Mouse (Mus musculus): ENCODE results near the gene Suclg1.

The Suclg1 gene

GRCm38 (mm10) chr6:73248237-73249048 is at the start of gene Suclg1:
Gene Suclg1, plus strand, starts transcription at chr6:73248382.
- DNase-seq (ENCODE audit: low spot score): peak; percentile 87

- no peak for DNase-seq (ENCODE audit: low spot score)
Observed at GRCm38 (mm10) chr6:73203724-73204123, 44.5 kb upstream of the Suclg1 start.

DNA sequence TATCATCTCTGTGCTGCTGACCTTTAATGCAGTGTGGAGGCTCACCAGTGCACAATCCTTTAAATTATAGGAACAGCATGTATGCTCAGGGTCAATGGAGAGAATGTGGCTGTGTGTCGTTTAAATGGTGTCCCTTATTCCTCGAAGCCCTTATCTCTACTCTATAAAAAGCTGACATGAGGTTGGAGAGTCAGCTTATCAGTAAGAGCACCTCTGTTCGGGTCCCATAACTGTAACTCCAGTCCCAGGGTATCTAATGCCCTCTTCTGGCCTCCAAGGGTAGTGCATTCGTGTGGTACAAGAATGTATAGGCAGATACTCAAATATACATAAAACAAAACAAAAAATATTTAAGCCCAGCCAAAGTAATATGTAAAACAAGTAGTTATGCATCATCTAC is 43.2 kb upstream of the Suclg1 start:
- DNase-seq (ENCODE audit: low spot score): no peak

DNA sequence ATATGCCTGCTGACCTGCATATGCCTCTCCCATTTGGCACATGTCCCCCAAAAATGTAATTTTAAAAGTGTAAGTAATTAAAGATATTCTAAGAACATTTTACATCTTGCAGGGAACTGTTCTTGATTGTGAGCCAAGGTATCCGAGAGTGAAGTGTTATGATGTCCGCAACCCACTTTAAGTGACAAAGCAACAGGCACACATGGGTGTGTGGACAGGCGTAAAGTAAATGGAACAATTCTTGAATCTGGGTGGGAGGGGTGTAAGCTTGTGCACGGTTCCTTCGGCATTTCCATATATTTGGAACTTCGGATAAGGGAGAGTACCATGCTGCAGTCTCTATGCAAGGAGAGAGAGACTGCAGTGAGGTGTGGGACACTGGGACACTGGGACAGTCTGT is 38.6 kb upstream of the Suclg1 start:
- no peak for DNase-seq (ENCODE audit: low spot score)

GRCm38 (mm10) chr6:73210445-73210972 is 37.7 kb upstream of the Suclg1 start:
- no peak for DNase-seq (ENCODE audit: low spot score)

DNA sequence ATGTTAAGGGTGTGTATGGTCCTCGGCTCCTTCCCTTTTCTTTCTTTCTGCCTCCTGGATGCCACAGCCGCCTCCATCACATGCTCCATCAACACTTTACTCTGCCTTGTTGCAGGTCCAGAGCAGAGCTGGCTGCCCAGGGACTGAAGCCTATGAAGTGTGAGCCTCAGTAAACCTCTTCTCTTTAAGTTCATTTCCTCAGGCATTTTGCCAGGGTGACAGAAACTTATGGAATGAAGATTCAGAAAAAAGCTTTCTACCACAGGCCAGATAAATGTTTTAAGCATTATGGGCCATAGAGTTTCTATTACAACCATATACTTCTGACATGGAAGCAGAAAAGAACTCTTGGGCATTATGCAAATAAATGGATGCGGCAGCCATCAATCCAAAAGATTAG is 37.1 kb upstream of the Suclg1 start:
- no peak for DNase-seq (ENCODE audit: low spot score)

DNA sequence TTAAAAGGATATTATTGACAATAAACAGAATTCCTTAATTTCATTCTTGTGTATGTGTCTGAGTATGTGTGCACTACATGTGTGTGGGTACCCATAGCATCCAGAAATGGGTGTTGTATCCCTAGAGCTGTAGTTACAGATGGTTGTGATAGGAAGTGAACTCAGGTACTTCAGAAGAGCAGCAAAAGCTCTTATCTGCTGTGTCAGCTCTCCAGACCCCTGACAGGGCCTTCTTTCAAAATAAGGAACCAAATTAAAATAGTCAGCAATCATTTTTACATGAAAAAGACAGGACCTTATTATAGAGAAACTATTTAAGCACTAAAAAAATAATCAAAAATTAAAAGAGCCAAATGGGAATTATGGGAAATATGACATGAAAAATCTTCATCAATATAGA is 36.6 kb upstream of the Suclg1 start:
- no peak for DNase-seq (ENCODE audit: low spot score)

DNA sequence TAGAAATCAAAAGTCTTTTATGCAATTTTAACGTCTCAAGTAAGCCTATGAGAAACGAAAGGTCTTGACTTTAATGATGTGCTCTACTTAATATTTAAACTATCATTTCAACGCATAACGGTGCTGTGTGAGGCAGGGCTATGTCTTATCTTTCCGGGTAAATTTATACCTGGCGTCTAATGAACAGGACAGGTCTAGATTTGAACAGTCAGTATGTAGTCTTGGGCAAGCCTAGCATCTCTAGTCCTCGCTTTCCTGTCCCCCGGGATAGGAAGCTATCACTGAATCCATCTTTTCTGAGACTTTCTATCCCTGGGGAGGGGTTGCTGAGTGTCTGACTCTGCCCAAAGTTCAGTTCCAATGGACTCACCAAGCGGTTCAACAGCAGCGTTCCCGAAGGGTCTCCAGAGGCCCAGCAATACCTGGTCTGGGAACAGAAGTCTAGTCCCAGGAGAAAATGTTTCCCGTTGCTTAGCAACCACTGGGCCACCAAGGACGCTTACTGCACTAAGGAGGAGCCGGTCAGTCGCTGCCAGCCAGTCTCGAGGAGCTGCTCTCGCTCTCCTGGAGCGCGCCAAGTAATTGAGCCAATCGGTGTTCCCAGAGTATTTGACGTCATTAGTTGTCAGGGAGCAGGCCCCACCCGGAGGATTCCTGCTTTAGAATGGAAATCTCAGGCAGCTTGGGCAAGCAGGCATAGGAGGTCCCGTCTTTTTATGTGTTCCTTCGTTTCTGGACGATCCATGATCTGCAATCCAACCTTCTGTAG is 26.8 kb upstream of the Suclg1 start, which contains the start of gene Dnah6:
TSS of gene Dnah6 (minus strand) at position 463 of the 769 bp plus-strand sequence.
- peak; percentile 90 for DNase-seq (ENCODE audit: low spot score)

GRCm38 (mm10) chr6:73221958-73222735 is 26.0 kb upstream of the Suclg1 start:
- peak; percentile 12 for DNase-seq (ENCODE audit: low spot score)

DNA sequence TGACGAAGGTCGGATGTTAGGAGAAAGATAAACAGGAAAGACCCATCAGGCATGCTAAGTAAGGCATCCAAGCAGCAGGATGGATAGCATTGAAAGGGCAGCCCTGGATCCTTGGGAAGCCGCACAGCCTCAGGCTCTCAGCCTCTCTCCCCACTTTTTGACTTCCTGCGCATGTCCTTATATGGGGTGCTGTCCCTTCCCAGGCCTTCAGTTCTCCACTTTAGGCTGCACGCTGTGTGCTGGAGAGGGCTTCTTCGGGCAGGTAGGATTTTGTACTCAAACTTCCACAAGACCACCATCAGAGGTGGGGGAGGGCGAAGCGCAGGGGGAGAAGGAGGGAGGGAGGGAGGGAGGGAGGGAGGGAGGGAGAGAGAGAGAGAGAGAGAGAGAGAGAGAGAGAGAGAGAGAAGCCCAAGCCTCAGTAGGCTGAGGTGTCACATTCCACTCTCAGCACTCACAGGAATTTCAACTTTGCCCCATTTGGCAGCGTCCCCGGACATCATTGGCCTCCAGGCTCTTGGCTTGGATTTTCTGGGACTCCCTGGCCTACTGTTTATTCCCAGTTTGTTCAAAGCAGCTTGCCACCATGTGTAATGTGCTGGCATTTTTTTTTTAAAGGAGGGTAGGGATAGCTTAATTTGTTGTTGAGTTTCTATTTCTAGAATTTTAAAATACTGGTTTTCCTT is 25.2 kb upstream of the Suclg1 start:
- DNase-seq (ENCODE audit: low spot score): peak; percentile 58

DNA sequence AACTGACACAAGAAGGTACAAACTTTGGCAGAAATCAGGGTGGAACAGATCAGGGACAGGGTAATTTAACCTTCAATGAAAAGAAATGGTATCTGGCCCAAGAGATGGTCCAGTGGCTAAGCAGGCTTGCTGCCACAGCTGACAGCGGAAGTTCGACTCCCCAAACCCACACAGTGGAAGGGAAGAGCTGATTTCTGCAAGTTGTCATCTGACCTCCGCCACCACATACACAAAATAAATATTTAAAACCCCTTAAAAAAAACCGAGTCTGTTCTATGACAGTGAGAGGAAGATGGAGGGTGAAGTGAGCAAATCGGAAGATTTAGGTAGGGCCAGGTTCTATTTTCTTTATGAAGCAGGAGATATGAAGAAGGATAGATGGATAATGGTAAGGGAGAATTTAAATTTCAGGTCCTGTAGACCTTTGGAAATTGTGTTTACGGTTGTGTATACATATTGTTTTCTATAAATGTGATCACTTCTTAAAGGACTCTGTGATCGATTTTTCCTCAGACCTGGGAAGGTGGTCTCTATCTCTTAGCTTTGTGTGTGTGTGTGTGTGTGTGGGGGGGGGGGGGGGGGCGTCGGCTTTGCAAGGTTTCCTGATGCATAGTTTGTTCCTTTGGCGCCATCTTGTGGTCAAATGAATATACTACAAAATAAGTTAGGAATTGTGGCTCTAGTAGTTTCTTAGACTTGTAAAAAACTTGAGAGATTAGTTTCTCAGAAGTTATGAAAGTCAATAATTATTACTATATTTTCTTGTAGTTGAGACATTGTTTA is 20.6 kb upstream of the Suclg1 start:
- DNase-seq (ENCODE audit: low spot score): no peak

DNA sequence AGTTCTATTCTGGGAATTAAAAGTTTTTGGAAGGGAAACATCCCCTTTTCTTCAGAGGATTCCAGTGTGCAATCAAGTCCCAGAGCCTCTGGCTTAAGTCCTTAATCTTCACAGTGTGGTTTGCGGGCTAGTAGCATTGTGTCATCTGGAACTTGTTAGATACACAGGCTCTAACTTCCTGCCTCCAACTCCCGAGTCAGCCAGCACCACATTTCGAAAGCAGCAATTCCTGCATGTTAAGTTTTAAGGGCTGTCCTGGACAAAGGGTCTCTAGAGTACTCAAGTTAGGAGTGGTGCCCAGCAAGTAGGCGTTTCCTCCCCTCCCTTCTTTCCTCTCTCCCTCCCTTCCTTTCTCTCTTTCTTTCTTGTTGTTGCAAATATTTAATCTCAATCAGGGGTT is 19.8 kb upstream of the Suclg1 start:
- DNase-seq (ENCODE audit: low spot score): no peak

DNA sequence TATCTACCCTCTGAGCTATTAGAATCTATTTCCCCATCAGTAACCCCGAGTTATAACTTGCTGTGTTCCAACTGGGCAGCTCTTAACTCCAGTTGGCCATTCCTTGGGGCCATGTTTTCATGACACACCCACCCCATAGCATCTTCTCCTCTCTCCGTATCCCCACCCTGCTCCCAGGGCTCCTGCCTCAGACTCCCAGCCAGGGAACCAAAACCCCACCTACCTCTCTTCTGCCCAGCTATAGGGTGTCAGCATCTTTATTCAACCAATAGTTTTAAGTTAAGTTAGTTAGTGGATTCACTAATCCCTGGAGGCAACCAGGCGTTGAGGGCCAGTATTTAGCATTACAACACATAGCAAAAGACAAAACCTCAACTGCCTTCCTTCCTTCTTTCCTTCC is 19.3 kb upstream of the Suclg1 start:
- DNase-seq (ENCODE audit: low spot score): no peak

GRCm38 (mm10) chr6:73232152-73232584 is 16.0 kb upstream of the Suclg1 start:
- DNase-seq (ENCODE audit: low spot score): no peak

DNA sequence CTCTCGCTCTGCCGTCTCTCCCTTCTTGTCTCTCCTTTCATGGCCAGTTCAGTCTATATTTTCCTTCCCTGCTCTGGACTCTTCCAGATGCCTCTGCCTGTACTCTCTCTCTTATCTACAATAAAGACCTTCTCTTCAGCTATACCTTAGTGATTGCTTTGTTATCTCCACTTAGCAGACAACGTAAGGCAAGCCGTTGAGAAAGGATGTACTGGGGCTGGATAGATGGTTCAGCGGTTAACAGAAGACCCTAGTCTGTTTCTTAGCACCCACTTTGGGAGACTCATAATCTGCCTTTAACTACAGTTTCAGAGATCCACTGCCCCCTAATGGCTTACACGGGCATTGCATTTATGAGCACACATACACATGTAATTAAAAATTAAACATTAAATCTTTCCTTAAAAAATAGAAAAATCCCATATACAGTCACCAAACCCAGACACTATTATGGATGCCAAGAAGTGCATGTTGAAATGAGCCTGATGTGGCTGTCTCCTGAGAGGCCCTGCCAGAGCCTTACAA is 14.9 kb upstream of the Suclg1 start:
- no peak for DNase-seq (ENCODE audit: low spot score)

DNA sequence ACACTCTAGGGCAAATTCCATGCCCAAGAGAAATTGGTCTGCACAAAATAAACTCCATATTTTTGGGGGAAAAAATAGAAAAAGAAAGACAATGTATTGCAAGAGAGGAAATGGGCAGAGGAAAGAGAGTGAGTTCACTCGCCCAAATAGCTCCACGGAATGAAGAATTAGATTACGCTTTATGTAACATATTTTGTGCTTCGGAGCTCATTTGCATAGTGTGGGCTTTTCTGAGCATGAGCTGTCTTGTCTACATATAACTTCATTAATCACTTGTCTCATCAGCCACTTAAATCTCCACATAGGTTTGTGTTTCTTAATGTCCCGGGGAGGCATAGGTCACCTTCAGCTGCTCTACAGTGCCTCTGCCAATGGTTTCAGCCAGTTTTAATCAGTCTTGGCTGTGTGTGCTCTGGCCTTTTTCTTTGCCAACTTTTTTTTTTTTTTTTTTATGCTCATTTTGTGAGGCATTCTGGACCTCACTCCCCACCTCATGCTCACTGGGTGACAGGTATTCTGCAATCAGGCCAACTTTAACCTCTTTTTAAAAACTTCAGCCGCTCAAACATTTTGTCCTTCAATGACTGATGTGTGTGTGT is 13.8 kb upstream of the Suclg1 start:
- no peak for DNase-seq (ENCODE audit: low spot score)

- DNase-seq (ENCODE audit: low spot score): no peak
Observed at GRCm38 (mm10) chr6:73235650-73236049, 12.5 kb upstream of the Suclg1 start.

DNA sequence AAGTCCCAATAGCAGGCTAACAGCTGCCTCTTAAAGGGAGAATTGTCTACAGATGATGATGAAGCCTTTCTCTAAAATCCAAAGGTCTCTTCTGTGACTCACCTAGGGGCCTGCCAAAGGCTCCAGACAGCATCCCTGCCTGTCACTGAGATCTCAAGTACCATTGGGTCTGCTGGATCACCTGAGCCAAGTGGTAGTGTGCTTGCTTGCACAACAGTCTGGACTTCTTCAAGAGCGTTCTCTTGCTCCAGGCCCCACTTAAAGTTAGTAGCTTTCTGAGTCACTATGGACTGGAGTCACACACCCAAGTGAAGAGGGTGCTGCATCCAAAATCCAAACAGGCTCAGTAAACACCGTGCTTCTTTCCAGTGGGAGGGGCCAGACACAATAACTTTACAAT is 1.4 kb upstream of the Suclg1 start:
- DNase-seq (ENCODE audit: low spot score): no peak

- no peak for DNase-seq (ENCODE audit: low spot score)
Observed at GRCm38 (mm10) chr6:73247452-73247851, 730 bp upstream of the Suclg1 start.

DNA sequence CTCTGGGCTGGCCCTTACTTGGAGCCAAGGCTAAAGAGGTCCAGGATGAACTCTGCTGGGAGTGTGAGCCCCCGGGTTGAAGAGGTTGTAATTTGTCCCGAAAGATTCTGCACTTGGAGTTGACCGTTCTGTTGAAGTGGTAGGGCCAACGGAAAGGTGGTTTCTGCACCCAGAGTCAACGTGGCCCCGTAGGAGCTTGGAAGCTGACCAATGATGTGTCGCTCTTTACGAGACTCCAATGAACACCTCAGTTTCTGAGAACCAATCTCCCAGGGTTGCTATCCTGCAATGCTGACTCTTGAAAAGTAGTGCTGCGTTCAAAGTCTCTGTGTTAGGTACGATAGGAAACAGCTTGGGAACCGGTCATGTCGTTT is 854 bp downstream of the Suclg1 start:
- DNase-seq (ENCODE audit: low spot score): peak; percentile 21

All from testis, postnatal 14 days (tissue).